Mouse (Mus musculus) liver, embryonic 13.5 days (tissue): ENCODE results near the gene Wdr66. TPM values are rescaled to one million over a fixed set of nuclear protein-coding genes. Genes with fewer than 3 reads are reported as not detected.

Experiments used
- ATAC-seq: fragments of 200-750 bp; cut with Nextera tagmentation; 2 replicates; pipeline ENCODE4 v1.8.0; 2017; ENCODE audit warnings: low read depth, mild to moderate bottlenecking, moderate number of reproducible peaks, moderate library complexity
- DNase-seq: peaks from one replicate; pipeline ENCODE4 v3.0.0; 2022
- H3K27ac ChIP-seq: fragments of 300-500 bp; sonication (generic); 2 replicates; pipeline ENCODE4 v1.5.1; 2015; ENCODE audit warnings: moderate library complexity, mild to moderate bottlenecking, inconsistent platforms
- H3K27me3 ChIP-seq: fragments of 300-500 bp; sonication (generic); 2 replicates; pipeline ENCODE4 v1.6.1; 2015; ENCODE audit warnings: mild to moderate bottlenecking, inconsistent platforms
- H3K36me3 ChIP-seq: fragments of 300-500 bp; sonication (generic); 2 replicates; pipeline ENCODE4 v1.6.1; 2015; ENCODE audit warnings: mild to moderate bottlenecking, inconsistent platforms
- H3K4me1 ChIP-seq: fragments of 300-500 bp; sonication (generic); replicated peaks from 2 replicates; pipeline ENCODE4 v1.6.1; 2015; ENCODE audit warnings: inconsistent platforms
- H3K4me2 ChIP-seq: fragments of 300-500 bp; sonication (generic); 2 replicates; pipeline ENCODE4 v1.6.1; 2015; ENCODE audit warnings: inconsistent platforms, mild to moderate bottlenecking, moderate library complexity
- H3K4me3 ChIP-seq: fragments of 300-500 bp; sonication (generic); replicated peaks from 2 replicates; pipeline ENCODE4 v1.5.1; 2015; ENCODE audit warnings: mild to moderate bottlenecking, inconsistent platforms
- H3K9ac ChIP-seq: fragments of 300-500 bp; sonication (generic); 2 replicates; pipeline ENCODE4 v1.6.1; 2015; ENCODE audit warnings: mild to moderate bottlenecking, inconsistent platforms
- H3K9me3 ChIP-seq: fragments of 300-500 bp; sonication (generic); replicated peaks from 2 replicates; pipeline ENCODE4 v1.6.1; 2016; ENCODE audit warnings: inconsistent platforms
- WGBS: fragments of 180-500 bp; shearing (Covaris S2); methylation state at CpG from one replicate; pipeline ENCODE4 v1.1.7; 2015; ENCODE audit not compliant: insufficient replicate concordance; 5-methylcytosine and 5-hydroxymethylcytosine counted together
- polyA plus RNA-seq: library from polyadenylated mRNA; unstranded; fragments of >200 nt; fragmentation: Nextera tagmentation; extraction: Ambion mirVana; gene quantifications from 2 replicates; pipeline ENCODE4 v1.2.1, GENCODE M21; 2015

The Wdr66 gene
- polyA plus RNA-seq, 1 experiment from 2014 or later, result 0.16 TPM

DNA sequence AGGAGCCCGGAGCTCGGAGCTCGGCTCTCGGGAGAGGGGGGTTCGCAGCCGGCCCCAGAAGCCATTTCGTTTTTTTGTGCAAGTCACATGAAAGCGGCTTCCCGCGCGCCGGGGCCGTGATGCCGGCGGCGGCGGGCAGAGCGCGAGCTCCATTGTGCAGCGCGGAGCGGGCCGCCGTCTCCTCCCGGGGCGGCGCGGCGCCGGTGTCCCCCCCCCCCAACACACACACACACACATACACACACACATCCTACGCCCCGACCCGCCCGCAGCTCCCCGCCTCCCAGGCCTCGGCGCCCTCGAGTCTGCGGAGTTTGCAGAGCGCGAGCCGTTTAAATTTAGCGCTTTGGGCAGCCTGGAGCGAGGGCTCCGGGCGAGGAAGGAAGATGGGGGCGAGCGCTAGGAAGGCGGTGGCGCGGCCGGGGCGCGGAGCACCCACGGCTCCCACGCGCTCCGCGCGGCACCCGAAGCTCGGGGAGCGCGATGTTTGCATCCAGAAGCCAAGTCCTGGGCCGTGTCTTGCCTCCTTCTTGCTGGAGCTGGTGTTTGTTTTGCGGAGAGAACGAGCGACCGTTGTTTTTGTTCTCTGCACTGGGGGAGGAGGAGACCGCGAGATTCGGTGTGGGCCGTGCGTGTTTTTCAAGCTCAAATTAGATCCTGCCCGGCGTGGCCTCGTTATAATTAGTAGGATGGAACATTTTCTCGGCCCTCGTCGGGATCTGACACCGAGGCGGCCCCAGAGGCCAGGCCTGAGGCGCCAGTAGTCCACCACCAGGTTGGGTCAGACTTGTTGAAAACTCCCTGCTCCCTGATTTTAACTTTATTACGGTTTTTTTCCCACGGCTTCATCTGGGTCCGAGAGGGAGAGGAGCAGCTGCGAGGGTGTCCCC lies 93.3 kb downstream of the Wdr66 start:
- Histone ChIP-seq H3K27me3 (no peaks in the 10 kb centered on the region), H3K36me3 (no peaks in the 10 kb centered on the region), H3K4me1 (peaks cover 49% of the 10 kb centered on the region), H3K9me3 (no peaks in the 10 kb centered on the region), H3K27ac (peak overlapping the region; percentile 88), H3K4me2 (peak overlapping the region; percentile 97), H3K4me3 (peak overlapping the region; percentile 93), H3K9ac (peak overlapping the region; percentile 92)
- ATAC-seq (peak; percentile 47; the same call in 1 of the 2 replicates), DNase-seq (peak; percentile 26)
- WGBS, result under 1% methylated on average over 78 of the region's 87 CpGs

- DNase-seq (peak; percentile 10), ATAC-seq (peak; percentile 10)
- peak overlapping the region; percentile 97 for H3K4me2 ChIP-seq
- peak overlapping the region; percentile 93 for H3K4me3 ChIP-seq
- peak overlapping the region; percentile 92 for H3K9ac ChIP-seq
- no peaks in the 10 kb centered on the region for H3K27me3 ChIP-seq
- no peaks in the 10 kb centered on the region for H3K36me3 ChIP-seq
- peaks cover 54% of the 10 kb centered on the region for H3K4me1 ChIP-seq
- WGBS, result 5% methylated on average over 22 of the region's 22 CpGs
- peak overlapping the region; percentile 88 for H3K27ac ChIP-seq
- H3K9me3 ChIP-seq, result no peaks in the 10 kb centered on the region
Measured at GRCm38 (mm10) chr5:123345853-123346654, 94.2 kb downstream of the Wdr66 start.

GRCm38 (mm10) chr5:123346701-123347270 lies 94.9 kb downstream of the Wdr66 start:
- DNase-seq (no peak), ATAC-seq (no peak)
- peak overlapping the region; percentile 97 for H3K4me2 ChIP-seq
- peaks cover 3% of the 10 kb centered on the region; the same call in 1 of the 2 replicates for H3K36me3 ChIP-seq
- H3K9ac ChIP-seq, result peak overlapping the region; percentile 92
- peaks cover 54% of the 10 kb centered on the region for H3K4me1 ChIP-seq
- peak overlapping the region; percentile 93 for H3K4me3 ChIP-seq
- H3K27me3 ChIP-seq, result no peaks in the 10 kb centered on the region
- 74% methylated on average over 7 of the region's 7 CpGs for WGBS
- H3K27ac ChIP-seq, result peak overlapping the region; percentile 88
- H3K9me3 ChIP-seq, result no peaks in the 10 kb centered on the region

- Histone ChIP-seq H3K4me3 (no peak overlapping the region), H3K9me3 (no peaks in the 10 kb centered on the region), H3K9ac (no peak overlapping the region), H3K36me3 (peaks cover 14% of the 10 kb centered on the region; the same call in 1 of the 2 replicates), H3K4me2 (no peak overlapping the region), H3K27me3 (no peaks in the 10 kb centered on the region), H3K4me1 (peaks cover 54% of the 10 kb centered on the region), H3K27ac (no peak overlapping the region)
- no peak for DNase-seq
- WGBS, result 76% methylated on average over 2 of the region's 2 CpGs
- no peak for ATAC-seq
Measured at GRCm38 (mm10) chr5:123347985-123348384, 96.1 kb downstream of the Wdr66 start.

DNA sequence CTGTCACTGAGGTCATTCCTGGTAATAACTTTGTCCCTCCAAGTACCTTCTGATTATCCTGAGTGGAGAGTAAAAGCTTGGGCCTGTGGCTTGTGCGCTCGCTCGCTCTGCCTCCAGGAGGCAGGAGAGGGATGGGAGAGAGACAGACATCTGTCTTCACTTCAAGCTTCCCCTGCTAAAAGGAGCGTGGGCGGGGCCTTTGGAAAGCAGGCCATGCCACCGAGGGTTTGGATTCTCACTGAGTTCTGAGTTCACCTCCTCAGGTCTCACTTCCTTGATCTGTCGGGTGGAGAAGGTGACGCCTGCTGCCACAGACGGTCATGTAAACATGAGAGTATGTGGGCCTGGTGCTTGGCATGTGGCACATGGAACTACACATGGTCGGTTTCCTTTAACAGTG lies 98.5 kb downstream of the Wdr66 start:
- WGBS, result 46% methylated on average over 10 of the region's 10 CpGs

GRCm38 (mm10) chr5:123355918-123356317 lies 104.0 kb downstream of the Wdr66 start:
- 84% methylated on average over 11 of the region's 11 CpGs for WGBS
- DNase-seq (no peak), ATAC-seq (no peak)
- Histone ChIP-seq H3K4me3 (no peak overlapping the region), H3K9me3 (no peaks in the 10 kb centered on the region), H3K4me2 (no peak overlapping the region), H3K9ac (no peak overlapping the region), H3K27me3 (no peaks in the 10 kb centered on the region), H3K36me3 (peaks cover 77% of the 10 kb centered on the region), H3K4me1 (no peaks in the 10 kb centered on the region), H3K27ac (no peak overlapping the region)

More for the DNA sequence above, 98.5 kb downstream of the Wdr66 start:
- Histone ChIP-seq H3K36me3 (peaks cover 30% of the 10 kb centered on the region), H3K4me2 (no peak overlapping the region), H3K4me3 (no peak overlapping the region), H3K9me3 (no peaks in the 10 kb centered on the region), H3K27ac (no peak overlapping the region), H3K4me1 (peaks cover 42% of the 10 kb centered on the region), H3K9ac (no peak overlapping the region), H3K27me3 (no peaks in the 10 kb centered on the region)
- ATAC-seq (no peak), DNase-seq (peak; percentile 12)

DNA sequence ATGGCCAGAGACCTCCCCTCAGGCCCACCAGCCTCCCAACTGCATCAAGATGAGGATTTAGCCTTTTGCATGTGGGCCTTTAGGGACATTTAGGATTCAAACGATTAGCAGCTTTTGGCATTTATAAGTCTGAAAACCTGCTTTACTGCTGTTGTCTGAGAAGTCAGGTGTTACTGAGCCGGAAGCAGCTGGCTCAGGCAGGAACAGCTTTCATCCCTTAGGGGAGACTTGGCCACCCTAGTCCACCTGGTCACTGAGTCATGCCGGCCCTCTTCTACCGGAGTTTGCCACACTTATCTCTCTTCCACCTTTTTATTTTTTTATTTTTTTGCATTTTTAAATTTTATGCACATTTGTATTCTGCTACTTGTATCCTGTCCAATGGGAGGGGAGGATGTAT lies 105.4 kb downstream of the Wdr66 start:
- WGBS, result 82% methylated on average over 4 of the region's 4 CpGs
- H3K9me3 ChIP-seq, result no peaks in the 10 kb centered on the region
- H3K4me1 ChIP-seq, result no peaks in the 10 kb centered on the region
- peaks cover 82% of the 10 kb centered on the region for H3K36me3 ChIP-seq
- H3K4me2 ChIP-seq, result no peak overlapping the region
- no peak overlapping the region for H3K4me3 ChIP-seq
- H3K27ac ChIP-seq, result no peak overlapping the region
- ATAC-seq, result no peak
- H3K9ac ChIP-seq, result no peak overlapping the region
- no peaks in the 10 kb centered on the region for H3K27me3 ChIP-seq
- DNase-seq, result no peak

- H3K4me2 ChIP-seq, result no peak overlapping the region
- no peak overlapping the region for H3K4me3 ChIP-seq
- peaks cover 91% of the 10 kb centered on the region for H3K36me3 ChIP-seq
- H3K4me1 ChIP-seq, result no peaks in the 10 kb centered on the region
- no peak overlapping the region for H3K9ac ChIP-seq
- H3K27me3 ChIP-seq, result no peaks in the 10 kb centered on the region
- H3K27ac ChIP-seq, result no peak overlapping the region
- whole genome bisulfite sequencing, result 85% methylated on average over 6 of the region's 6 CpGs
- H3K9me3 ChIP-seq, result no peaks in the 10 kb centered on the region
- ATAC-seq, result no peak
- DNase-seq, result no peak
Measured at GRCm38 (mm10) chr5:123359431-123359830, 107.5 kb downstream of the Wdr66 start.

- no peak overlapping the region for H3K9ac ChIP-seq
- no peaks in the 10 kb centered on the region for H3K27me3 ChIP-seq
- DNase-seq, result no peak
- ATAC-seq, result no peak
- no peaks in the 10 kb centered on the region for H3K4me1 ChIP-seq
- no peak overlapping the region for H3K27ac ChIP-seq
- H3K9me3 ChIP-seq, result no peaks in the 10 kb centered on the region
- H3K4me3 ChIP-seq, result no peak overlapping the region
- H3K36me3 ChIP-seq, result peaks cover 81% of the 10 kb centered on the region
- H3K4me2 ChIP-seq, result no peak overlapping the region
- WGBS, result 78% methylated on average over 4 of the region's 4 CpGs
Measured at GRCm38 (mm10) chr5:123362911-123363310, 111.0 kb downstream of the Wdr66 start.

DNA sequence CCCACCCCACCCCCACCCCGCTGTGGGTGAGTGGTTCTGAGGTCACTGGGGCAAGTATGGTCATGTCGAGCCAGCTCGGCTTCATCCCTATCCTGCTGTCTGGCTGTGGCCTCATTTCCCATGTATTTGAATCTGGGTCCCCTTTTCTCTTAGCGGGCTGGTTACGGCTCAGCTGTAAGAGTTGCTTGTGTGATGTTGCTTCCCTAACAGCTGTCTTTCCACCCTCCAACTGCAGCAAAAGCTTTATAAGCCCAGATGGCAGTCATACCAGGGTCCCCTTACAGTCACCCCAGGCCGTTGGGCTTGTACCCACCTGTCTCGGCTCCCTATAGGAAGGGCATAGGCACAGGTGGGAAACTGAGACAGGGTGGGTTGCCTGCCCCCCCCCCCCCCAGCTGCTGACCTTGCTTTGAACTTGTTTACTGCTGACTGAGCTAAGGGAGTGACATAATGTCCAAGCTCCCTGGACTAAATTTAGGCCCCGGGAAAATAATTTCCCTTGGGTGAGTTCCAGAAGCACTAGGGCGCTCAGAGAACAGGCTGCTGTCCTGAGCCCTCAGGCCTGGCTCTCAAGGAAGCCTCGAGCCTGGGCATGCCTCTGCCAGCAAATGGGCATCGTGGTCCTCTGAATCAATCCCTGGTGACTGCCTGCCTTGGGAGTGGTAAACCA lies 112.5 kb downstream of the Wdr66 start:
- Histone ChIP-seq H3K27me3 (no peaks in the 10 kb centered on the region), H3K4me3 (no peak overlapping the region), H3K9ac (no peak overlapping the region), H3K4me1 (no peaks in the 10 kb centered on the region), H3K9me3 (no peaks in the 10 kb centered on the region), H3K36me3 (peaks cover 77% of the 10 kb centered on the region), H3K4me2 (no peak overlapping the region), H3K27ac (no peak overlapping the region)
- 87% methylated on average over 11 of the region's 11 CpGs for WGBS
- no peak for DNase-seq
- no peak for ATAC-seq
